Mouse (Mus musculus) lung, postnatal 0 days (tissue): ENCODE measurements around the gene Lbp. TPM values are rescaled to one million over a fixed set of nuclear protein-coding genes. Genes with fewer than 3 reads are reported as not detected.

Experiments used
- ATAC-seq: fragments of 200-750 bp; cut with Nextera tagmentation; 2 replicates; pipeline ENCODE4 v1.8.0; 2017; ENCODE audit warnings: moderate library complexity
- DNase-seq: peaks from one replicate; pipeline ENCODE4 v3.0.0-alpha.2; 2016; ENCODE audit warnings: low spot score
- H3K27ac ChIP-seq: fragments of 300-500 bp; sonication (generic); 2 replicates; pipeline ENCODE4 v1.5.1; 2014; ENCODE audit warnings: antibody characterized with exemption, mild to moderate bottlenecking, low read length, mixed read lengths
- H3K27me3 ChIP-seq: fragments of 300-500 bp; sonication (generic); replicated peaks from 2 replicates; pipeline ENCODE4 v1.6.1; 2014; ENCODE audit warnings: low read length, mixed read lengths; ENCODE audit not compliant: insufficient read depth
- H3K36me3 ChIP-seq: fragments of 300-500 bp; sonication (generic); 2 replicates; pipeline ENCODE4 v1.6.1; 2014; ENCODE audit warnings: low read length, mixed read lengths; ENCODE audit not compliant: insufficient read depth
- H3K4me1 ChIP-seq: fragments of 300-500 bp; sonication (generic); 2 replicates; pipeline ENCODE4 v1.6.1; 2014; ENCODE audit warnings: antibody characterized with exemption, low read depth, low read length, mixed read lengths; ENCODE audit not compliant: insufficient read depth
- H3K4me2 ChIP-seq: fragments of 300-500 bp; sonication (generic); replicated peaks from 2 replicates; pipeline ENCODE4 v1.6.1; 2014; ENCODE audit warnings: low read depth, mild to moderate bottlenecking, low read length, moderate library complexity, mixed read lengths
- H3K4me3 ChIP-seq: fragments of 300-500 bp; sonication (generic); 2 replicates; pipeline ENCODE4 v1.5.1; 2014; ENCODE audit warnings: low read depth, low read length
- H3K9ac ChIP-seq: fragments of 300-500 bp; sonication (generic); replicated peaks from 2 replicates; pipeline ENCODE4 v1.6.1; 2014; ENCODE audit warnings: low read depth, mild to moderate bottlenecking
- H3K9me3 ChIP-seq: fragments of 300-500 bp; sonication (generic); 2 replicates; pipeline ENCODE4 v1.6.1; 2016; ENCODE audit warnings: low read length, mixed read lengths
- CTCF ChIP-seq: IDR thresholded peaks from 2 replicates; pipeline ENCODE4 v1.5.1; 2016; ENCODE audit warnings: antibody characterized with exemption, mild to moderate bottlenecking
- EP300 ChIP-seq: IDR thresholded peaks from 2 replicates; pipeline ENCODE4 v1.6.1; 2016; ENCODE audit warnings: antibody characterized with exemption, mild to moderate bottlenecking, control low read depth
- WGBS: fragments of 180-500 bp; shearing (Covaris S2); extraction: QIAGEN DNeasy Blood & Tissue Kit; methylation state at CpG from one replicate; pipeline ENCODE4 v1.1.7; 2014; 5-methylcytosine and 5-hydroxymethylcytosine counted together
- polyA plus RNA-seq: library from polyadenylated mRNA; unstranded; fragments of >200 nt; fragmentation: Nextera tagmentation; extraction: Ambion mirVana; gene quantifications from 2 replicates; pipeline ENCODE4 v1.2.1, GENCODE M21; 2015

Gene Lbp
- polyA plus RNA-seq, 1 experiment from 2014 or later = 42.1 TPM

- Histone ChIP-seq H3K4me2 (no peak overlapping the region), H3K9ac (no peak overlapping the region), H3K4me1 (peaks cover 4% of the 10 kb centered on the region; the same call in 1 of the 2 replicates), H3K9me3 (no peaks in the 10 kb centered on the region), H3K27me3 (peaks cover 6% of the 10 kb centered on the region; the same call in 1 of the 2 replicates), H3K4me3 (no peak overlapping the region), H3K27ac (no peak overlapping the region), H3K36me3 (no peaks in the 10 kb centered on the region)
- TF ChIP-seq EP300 (no peak), CTCF (no peak)
- DNase-seq = no peak
- no peak for ATAC-seq
- 58% methylated on average over 7 of the region's 7 CpGs for WGBS
Measured at GRCm38 (mm10) chr2:158376798-158377197, 70.5 kb downstream of the Lbp start.

DNA sequence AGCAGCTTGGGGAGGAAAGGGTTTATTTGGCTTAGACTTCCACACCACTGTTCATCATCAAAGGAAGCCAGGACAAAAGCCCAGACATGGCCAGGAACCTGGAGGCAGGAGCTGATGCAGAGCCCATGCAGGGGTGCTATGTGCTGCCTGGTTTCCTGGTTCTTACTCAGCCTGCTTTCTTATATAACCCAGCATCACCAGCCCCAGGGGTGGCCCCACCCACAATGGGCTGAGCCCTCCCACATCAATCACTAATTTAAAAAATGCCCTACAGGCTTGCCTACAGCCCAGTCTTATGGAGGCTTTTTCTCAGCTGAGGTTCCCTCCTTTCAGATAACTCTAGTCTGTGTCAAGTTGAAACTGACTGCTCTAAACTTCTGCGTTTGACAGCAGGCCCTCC lies 71.5 kb downstream of the Lbp start:
- WGBS = 92% methylated on average over 1 of the region's 1 CpGs
- Histone ChIP-seq H3K36me3 (no peaks in the 10 kb centered on the region), H3K4me3 (no peak overlapping the region), H3K9me3 (no peaks in the 10 kb centered on the region), H3K27ac (no peak overlapping the region), H3K27me3 (peaks cover 6% of the 10 kb centered on the region; the same call in 1 of the 2 replicates), H3K4me2 (no peak overlapping the region), H3K4me1 (peaks cover 4% of the 10 kb centered on the region; the same call in 1 of the 2 replicates), H3K9ac (no peak overlapping the region)
- TF ChIP-seq CTCF (no peak), EP300 (no peak)
- ATAC-seq = no peak
- DNase-seq = no peak

DNA sequence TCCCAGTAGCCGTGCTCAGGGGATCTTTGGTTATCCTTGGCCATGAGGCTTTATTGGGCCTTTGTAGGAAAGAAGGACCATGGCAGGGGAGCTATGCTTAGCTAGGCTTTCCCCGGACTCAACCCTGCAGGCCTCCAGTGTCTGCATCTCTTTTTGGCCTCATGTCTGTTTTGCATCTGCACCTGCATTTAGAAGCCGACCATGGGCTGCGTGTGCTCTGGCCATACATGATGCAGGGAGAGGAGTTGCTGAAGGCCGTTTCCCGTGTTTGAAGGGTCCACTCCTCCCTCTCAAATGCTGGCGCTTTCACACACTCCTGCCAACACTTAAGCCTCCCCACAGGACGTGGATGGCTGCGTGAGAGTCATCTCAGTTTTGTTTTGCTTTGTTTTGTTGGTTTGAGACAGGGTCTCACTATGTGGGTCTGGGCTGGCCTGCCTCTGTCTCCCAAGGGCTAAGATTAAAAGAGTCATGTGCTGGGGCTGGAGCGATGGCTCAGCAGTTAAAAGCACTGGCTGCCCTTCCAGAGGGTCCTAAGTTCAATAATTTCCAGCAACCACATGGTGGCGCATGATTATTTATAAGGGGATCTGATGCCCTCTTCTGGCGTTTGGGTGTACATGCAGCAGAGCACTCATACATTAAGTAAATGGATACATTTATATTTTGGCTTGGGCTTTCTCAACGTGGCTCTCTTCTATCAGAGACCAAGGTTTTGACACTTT lies 73.2 kb downstream of the Lbp start:
- ATAC-seq (peak; percentile 60), DNase-seq (peak; percentile 92)
- Histone ChIP-seq H3K9ac (no peak overlapping the region), H3K4me1 (no peaks in the 10 kb centered on the region), H3K27me3 (peaks cover 6% of the 10 kb centered on the region; the same call in 1 of the 2 replicates), H3K9me3 (no peaks in the 10 kb centered on the region), H3K4me3 (no peak overlapping the region), H3K36me3 (no peaks in the 10 kb centered on the region), H3K4me2 (no peak overlapping the region), H3K27ac (no peak overlapping the region)
- TF ChIP-seq CTCF (peak; percentile 99), EP300 (no peak)
- 35% methylated on average over 13 of the region's 13 CpGs for WGBS

Other genes starting within 250 kb of the Lbp start
- 97.0 TPM in 2 replicates for gene Tgm2, start 160.1 kb upstream of the Lbp start, polyA plus RNA-seq
- gene D630003M21Rik, start 77.3 kb upstream of the Lbp start, polyA plus RNA-seq = 0.85 and 0.87 TPM in 2 replicates
- gene Bpi, start 48.4 kb upstream of the Lbp start, polyA plus RNA-seq = not detected in 2 replicates
- gene Snhg11, start 69.1 kb downstream of the Lbp start, polyA plus RNA-seq = 6.1 and 6.2 TPM in 2 replicates
- gene Ralgapb, start 103.4 kb downstream of the Lbp start, polyA plus RNA-seq = 14.8 and 17.8 TPM in 2 replicates
- gene Adig, start 196.1 kb downstream of the Lbp start, polyA plus RNA-seq = 0.45 and 0.62 TPM in 2 replicates
- gene Arhgap40, start 206.3 kb downstream of the Lbp start, polyA plus RNA-seq = 0.18 and 0.40 TPM in 2 replicates